Mouse (Mus musculus): ENCODE measurements around the gene Etaa1.
"Not testable (repeated sequence)": the region's sequence is repeated elsewhere in the genome, so short reads cannot be mapped to it uniquely, and the experiment has no call there.

The Etaa1 gene

DNA sequence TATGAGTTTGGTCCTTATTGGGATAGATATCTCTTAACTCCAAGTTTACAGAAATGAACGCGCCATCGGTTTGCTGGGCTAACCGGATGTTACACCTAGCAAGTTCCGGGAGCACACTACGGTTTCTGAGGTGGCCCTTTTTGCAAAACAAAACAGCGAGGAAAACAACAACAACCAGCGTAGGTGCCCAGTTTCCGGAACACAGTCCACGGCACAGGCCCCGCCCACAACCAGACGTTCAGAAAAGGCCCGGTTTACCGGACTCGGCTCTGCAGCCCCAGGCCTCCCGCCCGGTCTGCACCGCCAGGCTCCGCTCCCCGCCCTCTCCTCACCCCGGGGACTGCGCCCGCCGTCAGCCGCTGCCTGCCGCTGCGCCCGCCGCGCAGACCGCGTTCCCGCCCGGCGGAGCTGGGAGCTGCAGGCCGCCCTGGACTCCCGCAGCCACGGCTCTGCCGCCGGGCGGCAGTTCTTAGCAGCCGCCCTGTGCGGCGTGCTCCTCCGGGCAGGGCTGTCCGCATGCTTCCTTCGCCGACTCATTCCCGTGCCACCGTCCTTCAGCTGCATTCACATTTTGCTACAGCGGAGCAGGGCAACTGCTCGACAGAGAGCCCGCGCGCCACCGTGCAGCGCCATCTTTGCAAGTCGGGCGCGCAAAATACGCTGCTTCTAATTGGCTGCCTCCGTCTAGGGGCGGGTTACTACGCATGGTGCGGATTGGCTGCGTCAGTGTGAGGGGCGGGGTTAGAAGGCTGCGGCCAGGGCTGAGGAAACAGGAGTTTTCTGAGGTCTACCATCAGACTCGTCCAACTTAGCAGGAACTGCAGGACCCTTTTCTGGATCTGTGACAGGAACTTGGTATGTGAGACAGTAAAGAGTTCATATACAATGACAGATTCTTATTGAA, at the start of gene Etaa1:
TSS of gene Etaa1 (minus strand) at position 645 of the 904 bp plus-strand sequence.
- peak; percentile 87 for DNase-seq (ENCODE audit: extremely low read depth, low read depth)

DNA sequence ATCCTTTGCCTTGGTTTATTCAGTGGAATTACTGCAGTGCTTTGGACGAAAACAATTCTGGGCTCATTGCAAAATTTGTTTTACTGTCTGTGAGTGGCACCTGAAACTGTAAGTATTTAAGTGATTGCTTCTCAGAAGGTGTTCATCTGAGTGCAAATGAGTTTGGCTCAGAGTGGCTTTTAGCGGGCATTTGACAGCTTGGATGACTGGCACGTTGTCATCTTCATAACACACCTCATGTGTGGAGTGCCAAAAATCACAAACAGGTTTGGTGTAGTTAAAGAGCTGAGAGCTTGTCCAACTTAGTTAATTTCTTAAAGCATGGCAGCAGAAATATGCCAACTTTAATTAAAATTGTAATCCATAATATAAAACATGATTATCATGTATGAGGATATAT, 40.5 kb upstream of the Etaa1 start:
- no peak for DNase-seq (ENCODE audit: extremely low read depth, low read depth)

- no peak for DNase-seq (ENCODE audit: extremely low read depth, low read depth)
Observed at GRCm38 (mm10) chr11:17992311-17992710, 38.6 kb upstream of the Etaa1 start.

DNA sequence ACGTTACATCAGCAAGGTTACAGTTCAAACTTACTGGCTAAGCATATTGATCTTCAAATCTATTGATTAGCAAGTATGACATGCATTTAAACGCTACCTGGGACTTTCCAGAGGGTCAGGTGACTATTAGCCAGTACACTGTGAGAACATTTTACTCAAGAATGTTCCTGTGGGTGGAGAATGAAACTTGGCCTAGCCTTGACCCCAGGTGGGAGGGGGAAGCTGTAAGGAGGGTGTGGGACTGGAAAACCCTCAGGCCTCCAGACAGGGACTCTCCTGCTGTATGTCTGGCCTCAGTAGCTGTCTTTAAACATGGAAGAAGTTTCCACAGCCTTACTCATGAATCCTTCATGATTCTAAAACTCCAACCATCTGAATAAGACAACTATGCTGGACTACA, 29.7 kb upstream of the Etaa1 start:
- DNase-seq (ENCODE audit: extremely low read depth, low read depth), result no peak

DNA sequence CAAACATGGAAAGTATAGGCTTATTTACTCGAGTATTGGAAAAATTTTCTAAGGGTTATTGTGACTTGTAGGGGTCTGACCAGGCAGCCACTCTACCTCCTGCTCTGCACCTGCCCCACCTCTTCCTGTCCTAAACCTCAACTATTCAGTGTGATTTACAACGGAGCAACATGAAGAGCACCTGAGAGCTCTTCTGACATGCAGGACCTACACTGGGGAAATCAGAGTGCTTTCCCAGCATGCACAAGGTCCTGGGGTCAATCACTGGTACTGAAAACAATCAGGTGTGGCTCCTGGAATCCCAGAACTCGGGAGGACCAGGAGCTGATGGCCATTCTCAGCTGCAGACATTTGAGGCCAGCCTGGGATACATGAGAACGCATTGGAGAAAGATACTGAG, 27.6 kb upstream of the Etaa1 start:
- DNase-seq (ENCODE audit: extremely low read depth, low read depth), result no peak

GRCm38 (mm10) chr11:17975581-17975980, 21.9 kb upstream of the Etaa1 start:
- DNase-seq (ENCODE audit: extremely low read depth, low read depth), result no peak

GRCm38 (mm10) chr11:17952791-17953190, 884 bp downstream of the Etaa1 start:
- DNase-seq (ENCODE audit: extremely low read depth, low read depth), result peak; percentile 8

DNA sequence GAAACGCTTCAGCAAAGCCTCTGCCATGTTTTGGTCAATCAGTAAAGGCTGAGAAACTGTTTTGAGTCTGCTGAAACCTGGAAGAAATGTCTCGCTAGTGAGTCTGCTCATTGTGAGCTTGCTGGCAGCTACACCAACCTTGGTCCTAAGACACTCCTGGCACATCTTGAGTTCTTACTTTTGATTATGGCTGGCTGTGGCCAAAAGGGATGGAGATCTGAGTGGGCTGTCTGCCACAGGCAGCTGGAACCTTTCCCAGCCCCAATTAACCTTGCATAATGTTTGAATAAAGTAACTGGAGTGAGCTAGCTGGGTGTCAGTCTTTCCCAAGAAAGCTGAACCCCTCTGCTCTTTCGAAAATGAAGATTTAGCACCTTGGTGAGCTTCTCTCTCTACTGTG, 2.3 kb downstream of the Etaa1 start:
- no peak for DNase-seq (ENCODE audit: extremely low read depth, low read depth)

DNA sequence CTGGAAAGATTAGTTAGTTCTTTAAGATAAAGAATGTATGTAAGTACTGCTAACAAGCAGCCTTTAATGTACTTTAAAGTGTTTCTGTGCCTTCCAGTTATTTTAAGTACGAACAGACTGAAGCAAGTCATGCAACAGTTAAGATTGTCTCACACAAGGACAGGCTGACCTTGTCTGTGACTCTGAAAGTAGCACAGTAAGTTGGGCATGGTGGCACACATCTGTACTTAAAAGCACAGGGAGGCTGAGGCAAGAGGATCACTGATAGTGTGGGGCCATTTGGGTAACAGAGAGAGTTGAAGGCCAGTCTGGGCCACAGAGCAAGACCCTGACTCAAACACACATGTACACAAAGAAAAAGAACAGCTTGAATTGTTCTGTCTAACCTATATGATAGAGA, 14.5 kb downstream of the Etaa1 start:
- DNase-seq (ENCODE audit: extremely low read depth, low read depth), result no peak

GRCm38 (mm10) chr11:17937931-17938330, 15.7 kb downstream of the Etaa1 start:
- DNase-seq (ENCODE audit: extremely low read depth, low read depth), result no peak

DNA sequence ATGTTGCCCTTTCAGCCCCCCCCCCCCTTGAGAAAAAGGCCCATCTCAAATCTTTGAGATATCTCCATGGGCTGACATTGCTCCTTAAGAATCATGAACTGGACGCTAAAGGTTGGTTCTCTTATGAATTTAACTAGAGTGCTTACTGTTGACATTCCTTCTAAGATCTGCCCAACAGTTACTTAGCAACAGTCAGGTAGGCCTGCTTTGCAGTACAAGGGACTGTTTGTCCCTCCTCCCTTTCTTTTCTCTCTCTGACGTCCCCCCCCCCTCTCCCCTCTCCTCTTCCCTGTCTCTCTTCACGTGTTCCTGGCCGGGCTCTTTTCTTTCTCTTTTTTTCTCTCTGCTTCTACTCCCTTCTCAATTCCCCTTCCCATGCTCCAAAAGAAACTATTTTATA, 35.8 kb downstream of the Etaa1 start:
- DNase-seq (ENCODE audit: extremely low read depth, low read depth), result no peak

DNA sequence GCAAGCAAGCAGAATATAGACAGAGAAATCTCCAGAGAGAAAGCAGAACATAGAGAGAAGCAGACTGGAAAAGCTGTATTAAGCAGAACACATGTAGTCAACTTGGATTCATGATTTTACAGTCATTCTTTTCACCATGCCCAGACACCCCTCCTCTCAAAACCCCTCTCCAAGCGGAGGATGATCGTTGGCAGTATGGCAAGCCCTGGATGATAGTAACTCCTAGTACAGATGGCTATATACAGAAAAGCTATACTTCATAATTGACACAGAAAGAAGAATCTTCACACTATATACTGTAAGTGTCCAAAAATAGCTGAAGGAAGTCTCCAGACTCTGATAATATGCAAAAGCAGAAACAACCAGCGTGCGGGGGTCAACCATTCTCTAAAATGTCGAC, 36.6 kb downstream of the Etaa1 start:
- DNase-seq (ENCODE audit: extremely low read depth, low read depth), result no peak

DNA sequence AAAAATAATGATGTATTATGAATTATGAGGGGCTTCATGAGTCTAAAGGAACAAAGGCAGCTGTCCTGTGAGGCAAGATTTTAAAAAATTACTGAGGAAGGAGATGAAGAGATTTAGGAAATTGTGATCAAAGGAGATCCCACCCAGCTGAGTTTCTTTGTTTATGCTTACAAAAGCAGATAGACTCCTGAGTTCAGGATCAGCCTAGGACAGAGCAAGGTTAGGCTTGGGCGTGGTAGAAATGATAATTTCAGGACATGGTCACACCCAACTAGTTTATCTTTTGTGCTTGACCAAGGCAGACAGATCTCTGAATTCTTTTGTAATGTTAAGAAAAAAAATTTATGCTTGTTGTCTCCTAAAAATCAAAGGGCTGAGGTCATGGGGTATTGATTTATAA, 37.2 kb downstream of the Etaa1 start:
- no peak for DNase-seq (ENCODE audit: extremely low read depth, low read depth)

GRCm38 (mm10) chr11:17900996-17901395, 52.7 kb downstream of the Etaa1 start:
- not testable (repeated sequence) for DNase-seq (ENCODE audit: extremely low read depth, low read depth)
